Mouse (Mus musculus) layer of hippocampus, adult 8-10 months (tissue): Measurements from ENCODE around the gene Hyal1. TPM values are rescaled to one million over a fixed set of nuclear protein-coding genes. Genes with fewer than 3 reads are reported as not detected.
"Not testable (repeated sequence)": the region's sequence is repeated elsewhere in the genome, so short reads cannot be mapped to it uniquely, and the experiment has no call there.

Source experiments
- DNase-seq, 2 experiments: peaks; one replicate each; pipeline ENCODE4 v3.0.0; 2022; ENCODE audit warnings: low spot score in 2 of 2
- total RNA-seq, 4 experiments: library from RNA; stranded (reverse); gene quantifications; 2 replicates each; pipeline ENCODE4 v1.2.4; 2022

Hyal1 gene
- total RNA-seq, 4 experiments from 2014 or later: 7.6 to 9.7 (median 8.4) TPM

- DNase-seq: no peak
Measured at GRCm38 (mm10) chr9:107550491-107551116, 26.1 kb upstream of the Hyal1 start.

- no peak for DNase-seq
Measured at GRCm38 (mm10) chr9:107551117-107551889, 25.4 kb upstream of the Hyal1 start, which contains the start of gene Rassf1. Rassf1 (plus strand) TSS chr9:107551555.

GRCm38 (mm10) chr9:107551890-107552355 is 24.8 kb upstream of the Hyal1 start:
- DNase-seq: no peak

GRCm38 (mm10) chr9:107552690-107553393 is 23.9 kb upstream of the Hyal1 start:
- DNase-seq: no peak

GRCm38 (mm10) chr9:107553541-107554318 is 23.0 kb upstream of the Hyal1 start:
- DNase-seq: no peak

GRCm38 (mm10) chr9:107554319-107554825 is 22.4 kb upstream of the Hyal1 start:
- peak; percentile 92 to 93 for DNase-seq

- DNase-seq: no peak
Measured at GRCm38 (mm10) chr9:107555031-107555457, 21.7 kb upstream of the Hyal1 start.

GRCm38 (mm10) chr9:107555701-107556100 is 21.0 kb upstream of the Hyal1 start:
- no peak for DNase-seq

- no peak for DNase-seq
Measured at GRCm38 (mm10) chr9:107556346-107556745, 20.4 kb upstream of the Hyal1 start.

- peak; percentile 95 to 96 for DNase-seq
Measured at GRCm38 (mm10) chr9:107563029-107563581, 13.6 kb upstream of the Hyal1 start, which contains the start of gene Tusc2. Tusc2 (plus strand) TSS chr9:107563255.

GRCm38 (mm10) chr9:107565556-107565955 is 11.2 kb upstream of the Hyal1 start:
- DNase-seq: not testable (repeated sequence)

- DNase-seq: peak in 1 of 2 experiments; percentile 73
Measured at GRCm38 (mm10) chr9:107566041-107566709, 10.6 kb upstream of the Hyal1 start.

- no peak for DNase-seq
Measured at GRCm38 (mm10) chr9:107566855-107567254, 9.9 kb upstream of the Hyal1 start.

- no peak for DNase-seq
Measured at GRCm38 (mm10) chr9:107567702-107568319, 8.9 kb upstream of the Hyal1 start, which contains the start of gene Hyal2. Hyal2 (plus strand) TSS chr9:107567945.

GRCm38 (mm10) chr9:107568331-107569261 is 8.1 kb upstream of the Hyal1 start:
- peak in 1 of 2 experiments; percentile 79 for DNase-seq

GRCm38 (mm10) chr9:107569270-107569669 is 7.5 kb upstream of the Hyal1 start:
- no peak for DNase-seq

- no peak for DNase-seq
Measured at GRCm38 (mm10) chr9:107570016-107570415, 6.7 kb upstream of the Hyal1 start.

GRCm38 (mm10) chr9:107570845-107571244 is 5.9 kb upstream of the Hyal1 start:
- DNase-seq: no peak
